Mouse (Mus musculus) induced T-regulatory cell, adult 2 months (primary cell): ENCODE measurements around the gene Ankrd33b.

Source experiments
- DNase-seq: peaks from one replicate; pipeline ENCODE4 v3.0.0-alpha.2; 2012; ENCODE audit warnings: low read depth

Ankrd33b gene

DNA sequence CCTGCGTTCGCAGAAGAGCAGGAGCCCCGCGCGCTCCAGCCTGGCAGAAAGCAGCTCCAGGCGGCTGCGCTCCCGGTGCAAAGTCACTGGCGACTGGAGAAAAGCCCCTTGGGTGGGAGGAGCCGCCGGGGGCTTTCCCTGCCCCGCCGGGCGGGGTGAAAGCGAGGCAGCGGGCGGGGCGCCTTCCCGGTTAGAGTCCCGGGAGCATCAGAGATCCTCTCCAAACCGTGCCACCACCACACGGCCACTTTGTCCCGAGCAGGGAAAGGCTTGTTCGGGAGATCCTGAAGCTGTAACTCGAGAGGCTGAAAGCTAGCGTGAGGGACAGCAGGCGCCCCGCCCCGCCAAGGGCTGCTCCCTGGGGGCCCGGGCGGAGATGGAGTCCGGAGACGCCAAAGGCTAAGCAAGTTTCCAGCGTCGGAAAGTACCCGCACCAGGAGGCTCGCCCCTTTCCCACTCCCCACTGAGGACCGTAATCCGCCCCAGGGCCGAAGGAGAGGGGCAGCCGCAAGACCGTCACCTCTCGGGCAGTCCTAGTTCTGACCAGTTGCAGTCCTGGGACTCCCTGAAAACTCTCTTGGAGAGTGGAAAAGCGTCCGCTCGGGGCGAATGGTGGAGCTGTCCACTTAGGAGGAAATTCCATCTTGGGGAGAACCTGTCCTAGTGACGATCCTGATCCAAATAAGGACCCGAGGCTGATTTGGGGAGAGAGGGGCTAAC lies at the start of gene Ankrd33b:
Ankrd33b (minus strand) TSS at position 246 of the 720 bp plus-strand sequence.
- no peak for DNase-seq

GRCm38 (mm10) chr15:31415181-31415580 lies 47.7 kb upstream of the Ankrd33b start:
- DNase-seq, result no peak

GRCm38 (mm10) chr15:31414179-31414898 lies 46.8 kb upstream of the Ankrd33b start:
- no peak for DNase-seq

DNA sequence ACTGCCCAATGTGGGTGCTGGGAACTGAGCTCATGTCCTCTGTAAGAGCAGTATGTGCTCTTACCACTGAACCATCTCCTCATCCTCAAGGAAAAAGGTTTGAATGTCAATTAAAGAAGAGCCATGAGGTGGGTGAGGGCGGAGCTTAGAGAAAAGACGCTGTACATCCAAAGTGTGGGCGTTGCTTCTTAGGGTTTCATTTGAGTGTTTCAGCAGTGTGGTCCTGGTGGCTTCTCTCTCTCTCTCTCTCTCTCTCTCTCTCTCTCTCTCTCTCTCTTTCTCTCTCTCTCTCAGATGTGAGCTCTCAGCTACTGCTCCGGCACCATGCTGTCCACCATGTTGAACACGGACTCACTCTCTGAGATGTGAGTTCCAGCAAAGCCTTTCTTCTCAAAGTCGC lies 46.1 kb upstream of the Ankrd33b start:
- no peak for DNase-seq

DNA sequence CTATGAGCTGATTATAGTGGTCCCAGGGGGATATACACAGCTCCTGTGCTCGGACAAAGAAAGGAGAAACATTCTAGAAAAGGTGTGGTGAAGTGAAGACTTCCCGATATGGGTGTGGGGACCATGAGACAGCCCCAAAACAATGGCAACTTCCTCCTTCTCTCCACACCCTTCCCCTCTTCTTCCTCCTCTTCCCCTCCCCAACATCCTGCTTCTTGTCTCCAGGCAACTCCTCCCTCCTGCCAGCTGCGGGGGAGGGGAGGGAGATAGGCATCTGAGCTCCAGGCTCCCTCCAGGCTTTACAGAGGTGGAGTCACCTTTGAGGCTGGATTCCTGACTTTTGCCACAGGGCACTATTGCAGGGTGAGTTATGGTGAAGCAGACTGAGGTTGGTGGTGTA lies 45.4 kb upstream of the Ankrd33b start:
- no peak for DNase-seq

- DNase-seq, result no peak
Observed at GRCm38 (mm10) chr15:31412436-31412835, 44.9 kb upstream of the Ankrd33b start.

DNA sequence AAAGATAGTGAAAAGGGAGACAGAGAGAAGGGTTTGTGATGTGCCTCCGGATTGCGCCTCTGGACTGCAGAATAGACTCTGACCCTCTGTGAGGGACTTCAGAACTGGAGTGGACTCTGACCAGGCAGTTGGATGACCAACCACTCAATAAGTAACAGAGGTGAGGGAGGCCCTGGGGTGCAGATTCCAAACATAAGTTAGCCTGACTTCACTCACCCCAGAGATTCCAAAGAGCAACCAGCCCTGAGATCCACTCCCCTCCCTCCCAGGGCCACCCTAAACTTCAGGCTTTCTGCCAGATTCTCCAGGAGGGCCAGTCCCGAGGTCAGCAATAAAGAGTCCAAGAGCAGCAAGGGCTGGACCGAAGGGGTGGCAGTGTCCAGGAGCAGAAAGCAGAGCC lies 40.0 kb upstream of the Ankrd33b start:
- no peak for DNase-seq

GRCm38 (mm10) chr15:31406881-31407280 lies 39.4 kb upstream of the Ankrd33b start:
- no peak for DNase-seq

DNA sequence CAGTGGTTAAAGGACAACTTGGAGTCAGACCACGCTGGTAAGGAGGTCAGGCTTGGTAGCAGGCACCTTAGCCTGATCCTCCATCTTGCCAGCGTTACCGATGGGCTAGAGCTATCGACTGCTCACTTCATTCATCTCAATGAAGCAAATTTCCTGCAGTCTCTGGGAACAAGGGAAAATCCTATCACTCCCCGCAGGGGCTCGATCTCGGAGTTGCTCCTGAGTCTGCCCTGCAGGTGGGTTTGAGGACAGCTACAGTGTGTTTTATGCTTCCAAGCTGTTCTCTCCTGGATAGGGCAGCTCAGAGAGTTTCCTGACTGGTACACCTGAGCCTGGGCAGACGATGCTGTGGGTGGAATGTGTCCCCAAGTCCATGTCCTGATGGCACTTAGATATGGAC lies 36.8 kb upstream of the Ankrd33b start:
- no peak for DNase-seq

DNA sequence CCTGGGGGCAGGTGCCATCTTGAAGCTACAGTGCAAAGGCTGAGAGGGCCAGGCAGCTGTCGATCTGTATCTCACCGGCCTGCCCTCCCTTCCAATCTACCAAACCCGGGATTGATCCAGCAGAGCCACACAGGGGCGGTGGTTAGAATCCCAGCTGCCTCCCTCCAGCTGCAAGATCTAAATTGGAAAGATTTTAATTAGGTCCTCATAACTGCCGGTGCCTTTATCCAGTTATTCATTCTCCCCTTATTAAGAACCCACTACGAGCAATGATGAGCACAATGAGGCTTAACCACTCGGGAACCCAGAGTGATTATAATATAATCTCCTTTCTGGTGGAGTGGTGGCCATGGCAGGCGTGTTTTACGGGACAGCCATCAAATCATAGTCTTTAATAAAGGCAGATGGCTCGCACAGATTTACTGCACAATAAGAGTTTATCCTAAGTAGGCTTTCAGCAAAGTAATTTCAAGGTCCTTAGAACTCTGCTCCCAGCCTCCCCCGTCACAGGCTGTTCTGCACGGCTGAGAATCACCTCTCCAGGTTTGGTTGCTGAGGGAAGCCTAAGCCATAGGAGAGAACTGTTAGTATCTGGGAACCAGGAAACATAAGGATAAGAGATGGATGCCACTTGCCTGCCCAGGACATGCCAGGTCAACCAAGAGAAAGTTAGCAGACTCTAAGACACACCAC lies 34.8 kb upstream of the Ankrd33b start:
- DNase-seq, result no peak

DNA sequence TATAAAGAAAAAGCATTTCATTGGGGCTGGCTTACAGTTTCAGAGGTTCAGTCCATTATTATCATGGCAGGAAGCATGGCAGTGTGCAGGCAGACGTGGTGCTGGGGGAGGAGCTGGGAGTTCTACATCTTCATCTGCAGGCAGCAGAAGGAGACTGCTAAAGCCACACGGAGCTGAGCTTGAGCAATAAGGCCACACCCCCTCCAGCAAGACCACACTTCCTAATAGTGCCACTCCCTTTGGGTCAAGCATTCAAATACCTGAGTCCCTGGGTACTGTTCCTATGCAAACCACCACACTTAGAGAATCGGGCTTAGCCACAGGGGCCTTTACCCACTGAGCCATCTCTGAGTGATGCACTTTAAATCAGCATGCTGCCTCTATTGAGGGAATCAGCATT lies 33.4 kb upstream of the Ankrd33b start:
- no peak for DNase-seq

DNA sequence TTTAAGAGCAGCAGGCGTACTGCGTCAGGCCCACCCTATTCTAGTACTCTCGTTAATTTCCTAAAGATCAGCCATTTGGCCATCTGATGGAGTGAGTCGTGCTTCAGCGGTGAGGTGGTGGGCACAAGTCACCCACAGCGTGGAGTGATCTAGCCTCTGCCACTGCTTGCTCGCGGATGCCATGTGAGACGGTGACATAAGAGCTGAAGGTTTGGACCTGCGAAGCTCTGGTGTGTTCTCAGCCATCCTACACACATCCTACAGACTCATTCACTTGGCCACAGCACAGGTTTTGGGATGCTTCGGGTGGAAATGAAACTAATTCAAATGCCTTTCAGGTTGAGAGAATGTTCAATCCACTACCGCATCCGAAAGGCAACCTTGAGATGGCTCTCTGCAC lies 31.2 kb upstream of the Ankrd33b start:
- no peak for DNase-seq

- DNase-seq, result no peak
Observed at GRCm38 (mm10) chr15:31397379-31397778, 29.9 kb upstream of the Ankrd33b start.

DNA sequence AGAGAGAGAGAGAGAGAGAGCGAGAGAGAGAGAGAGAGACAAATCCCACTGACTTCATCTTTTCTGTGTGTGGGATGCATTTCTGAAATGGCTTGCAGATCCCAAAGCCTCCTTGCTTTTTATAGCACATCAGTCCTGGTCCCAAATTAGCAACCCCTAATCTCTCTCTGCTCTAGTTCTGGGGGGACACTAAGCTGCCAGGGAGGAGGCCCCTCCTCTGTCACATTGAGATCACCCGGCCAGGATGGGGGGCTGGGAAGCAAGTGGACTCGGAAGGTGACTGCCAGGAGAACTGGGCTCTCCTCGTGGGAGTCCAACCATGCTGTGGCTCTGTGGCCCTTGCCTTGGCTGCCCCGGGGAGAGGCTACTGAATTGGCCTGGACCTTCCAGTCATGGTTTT lies 29.2 kb upstream of the Ankrd33b start:
- DNase-seq, result no peak

GRCm38 (mm10) chr15:31395986-31396385 lies 28.5 kb upstream of the Ankrd33b start:
- DNase-seq, result no peak

GRCm38 (mm10) chr15:31393402-31393801 lies 25.9 kb upstream of the Ankrd33b start:
- no peak for DNase-seq

DNA sequence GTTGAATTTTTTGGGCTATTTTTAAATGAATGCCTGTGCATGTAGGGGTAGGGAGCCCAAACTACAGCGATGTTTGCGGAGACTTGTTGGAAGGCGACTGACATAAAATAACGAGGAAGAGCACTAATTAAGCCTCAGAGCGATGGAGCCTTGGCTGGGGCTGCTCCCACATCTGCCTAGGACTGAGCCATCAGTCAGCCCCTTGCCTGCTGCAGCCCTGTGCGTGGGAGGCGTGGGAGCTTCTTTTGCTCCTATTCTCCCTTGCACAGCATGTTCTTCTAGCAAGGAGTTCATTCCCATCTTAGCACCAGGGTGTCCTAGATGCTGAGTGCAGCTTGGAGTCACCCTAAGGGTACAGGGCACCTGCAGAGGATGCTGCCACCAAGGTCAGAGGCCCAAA lies 25.2 kb upstream of the Ankrd33b start:
- DNase-seq, result no peak

DNA sequence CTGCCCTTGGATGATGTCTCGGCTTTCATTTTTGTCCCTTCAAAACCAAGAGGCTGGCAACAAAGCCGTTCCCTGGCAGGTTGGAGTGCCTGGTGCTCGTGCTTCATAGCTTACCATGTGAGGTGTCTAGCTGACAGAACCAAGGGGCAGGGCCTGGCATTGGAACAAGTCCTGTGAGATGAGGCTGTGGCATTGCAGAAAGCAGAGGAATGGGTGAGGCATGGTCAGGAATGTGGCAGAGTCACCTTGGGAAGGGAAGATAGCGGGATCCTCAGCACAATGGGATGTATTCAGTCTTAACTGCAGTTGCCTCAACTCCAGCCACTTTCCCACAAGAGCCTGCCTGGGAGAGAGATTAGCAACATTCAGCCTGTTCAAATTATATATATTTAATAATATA lies 24.6 kb upstream of the Ankrd33b start:
- DNase-seq, result no peak

GRCm38 (mm10) chr15:31381936-31382468 lies 14.5 kb upstream of the Ankrd33b start:
- DNase-seq, result no peak

DNA sequence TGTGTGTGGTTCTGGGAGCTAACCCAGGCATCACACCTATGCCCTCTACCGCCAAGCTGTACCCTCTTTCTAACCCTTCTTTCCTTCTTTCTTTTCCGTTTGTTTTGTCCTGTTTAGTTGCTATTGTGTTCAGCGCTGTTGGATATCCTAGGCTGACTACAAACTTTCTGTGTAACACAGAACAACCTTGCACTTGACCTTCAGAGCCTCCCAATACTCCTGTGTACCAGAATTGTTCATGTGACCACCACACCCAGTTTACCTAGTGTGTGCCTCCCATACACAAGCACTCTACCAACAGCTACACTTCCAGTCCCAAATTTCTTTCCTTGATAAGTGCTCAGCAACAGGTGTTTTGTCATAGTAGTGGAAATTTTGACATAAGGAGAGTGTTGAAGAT lies 11.9 kb upstream of the Ankrd33b start:
- DNase-seq, result no peak

GRCm38 (mm10) chr15:31375212-31375611 lies 7.7 kb upstream of the Ankrd33b start:
- no peak for DNase-seq

GRCm38 (mm10) chr15:31369125-31369612 lies 1.6 kb upstream of the Ankrd33b start:
- no peak for DNase-seq

GRCm38 (mm10) chr15:31368556-31368955 lies 1.0 kb upstream of the Ankrd33b start:
- DNase-seq, result no peak
